Mouse (Mus musculus): ENCODE results near the gene Dirc2. TPM values are rescaled to one million over a fixed set of nuclear protein-coding genes. Genes with fewer than 3 reads are reported as not detected.

Gene Dirc2
- polyA plus RNA-seq, 1 experiment from 2014 or later: 16.0 TPM

- no peak for DNase-seq
- Histone ChIP-seq H3K27me3 (ENCODE audit: insufficient read depth, low read length) (no peaks in the 10 kb centered on the region), H3K4me3 (ENCODE audit: low read depth, low read length) (no peak overlapping the region), H3K4me2 (no peak overlapping the region), H3K9ac (no peak overlapping the region), H3K9me3 (ENCODE audit: low read depth, low read length) (0 out of 2 replicates have a peak, but pooled peaks cover 5% of the 10 kb centered on the region), H3K4me1 (ENCODE audit: insufficient read depth) (no peaks in the 10 kb centered on the region), H3K27ac (ENCODE audit: low read depth) (no peak overlapping the region), H3K36me3 (ENCODE audit: insufficient read depth) (no peaks in the 10 kb centered on the region)
- TF ChIP-seq CTCF (IDR thresholded peaks at IDR 0.05; ENCODE audit: low read depth): no peak
- WGBS: 89% methylated on average over 4 of the region's 4 CpGs
- no peak for ATAC-seq (ENCODE audit: insufficient read depth)
Observed at GRCm38 (mm10) chr16:35803723-35804122, 34.6 kb upstream of the Dirc2 start.

DNA sequence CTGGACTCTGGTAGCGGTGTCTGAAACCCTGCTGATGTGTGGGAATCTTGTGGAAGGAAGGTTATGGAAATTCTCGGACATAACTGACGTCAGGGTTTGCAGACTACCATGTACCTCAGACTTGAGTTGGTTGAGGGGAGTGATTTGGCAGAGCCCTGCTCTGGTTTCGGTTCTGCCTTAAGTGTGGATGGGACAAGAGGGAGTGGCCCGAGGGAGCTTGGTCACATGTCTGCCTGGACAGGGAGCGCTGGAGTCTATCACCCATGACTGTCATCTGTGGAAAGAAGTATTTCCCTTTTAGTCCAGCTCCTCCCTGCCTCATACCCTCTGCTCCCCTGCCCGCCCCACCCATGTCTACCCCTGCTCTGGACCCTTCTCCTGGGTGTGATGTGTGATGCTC is 33.0 kb upstream of the Dirc2 start:
- Histone ChIP-seq H3K27ac (ENCODE audit: low read depth) (no peak overlapping the region), H3K9me3 (ENCODE audit: low read depth, low read length) (0 out of 2 replicates have a peak, but pooled peaks cover 5% of the 10 kb centered on the region), H3K27me3 (ENCODE audit: insufficient read depth, low read length) (no peaks in the 10 kb centered on the region), H3K4me1 (ENCODE audit: insufficient read depth) (no peaks in the 10 kb centered on the region), H3K4me2 (no peak overlapping the region), H3K36me3 (ENCODE audit: insufficient read depth) (no peaks in the 10 kb centered on the region), H3K9ac (no peak overlapping the region), H3K4me3 (ENCODE audit: low read depth, low read length) (no peak overlapping the region)
- no peak for TF ChIP-seq CTCF (IDR thresholded peaks at IDR 0.05; ENCODE audit: low read depth)
- WGBS: 88% methylated on average over 7 of the region's 7 CpGs
- ATAC-seq (ENCODE audit: insufficient read depth): no peak
- no peak for DNase-seq

DNA sequence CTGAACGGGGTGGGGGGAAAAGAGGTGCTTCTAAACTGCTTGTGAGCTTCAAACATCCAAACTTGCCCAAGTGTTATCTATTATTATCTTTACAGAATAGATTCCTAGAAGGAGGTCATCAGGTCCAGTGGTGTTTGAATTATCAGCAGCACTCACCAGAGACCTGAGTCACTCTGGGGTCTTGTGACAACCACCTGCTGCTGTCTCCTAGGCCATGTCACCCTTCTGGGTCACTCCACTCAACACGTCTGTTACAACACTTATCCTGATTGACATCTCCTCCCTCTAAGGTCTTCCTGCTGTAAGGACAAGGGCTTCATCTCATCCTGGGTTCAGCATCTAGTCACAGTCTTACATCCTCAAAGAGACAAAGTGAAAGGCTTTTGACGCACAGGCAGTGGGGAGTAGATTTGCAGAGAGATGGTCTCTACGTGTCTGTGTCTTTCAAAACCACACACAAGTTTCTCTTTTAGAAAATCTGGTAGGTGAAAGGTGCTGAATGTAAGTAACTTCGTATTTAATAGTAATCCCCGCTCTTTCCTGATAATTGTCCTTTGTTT is 22.9 kb upstream of the Dirc2 start:
- H3K27me3 ChIP-seq (ENCODE audit: insufficient read depth, low read length): no peaks in the 10 kb centered on the region
- no peak overlapping the region for H3K27ac ChIP-seq (ENCODE audit: low read depth)
- peaks cover 8% of the 10 kb centered on the region; the same call in 1 of the 2 replicates for H3K36me3 ChIP-seq (ENCODE audit: insufficient read depth)
- DNase-seq: no peak
- no peaks in the 10 kb centered on the region for H3K4me1 ChIP-seq (ENCODE audit: insufficient read depth)
- no peaks in the 10 kb centered on the region for H3K9me3 ChIP-seq (ENCODE audit: low read depth, low read length)
- 75% methylated on average over 6 of the region's 6 CpGs for WGBS
- H3K4me3 ChIP-seq (ENCODE audit: low read depth, low read length): no peak overlapping the region
- no peak overlapping the region for H3K4me2 ChIP-seq
- no peak for ATAC-seq (ENCODE audit: insufficient read depth)
- no peak overlapping the region for H3K9ac ChIP-seq
- TF ChIP-seq CTCF (IDR thresholded peaks at IDR 0.05; ENCODE audit: low read depth): no peak

DNA sequence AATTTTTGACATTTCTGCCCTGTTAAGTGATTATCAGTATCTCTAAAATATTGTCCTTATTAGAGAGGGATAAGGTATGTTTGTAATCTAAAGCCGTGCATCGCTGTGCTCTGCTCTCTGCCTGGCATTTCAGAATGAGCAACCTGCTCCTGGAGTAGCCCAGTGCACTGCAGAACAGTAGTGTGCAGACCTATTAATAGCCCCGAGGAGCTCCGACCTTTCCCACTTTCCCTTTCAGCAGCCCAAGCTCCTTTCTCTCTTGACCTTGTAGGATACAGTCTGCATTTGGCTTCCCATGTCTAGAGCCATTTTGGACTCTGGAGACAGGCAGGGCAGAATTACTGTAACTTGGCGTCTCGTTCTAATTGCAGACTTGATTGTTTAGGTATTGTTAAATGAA is 19.2 kb upstream of the Dirc2 start:
- Histone ChIP-seq H3K9me3 (ENCODE audit: low read depth, low read length) (no peaks in the 10 kb centered on the region), H3K9ac (no peak overlapping the region), H3K4me2 (no peak overlapping the region), H3K27me3 (ENCODE audit: insufficient read depth, low read length) (no peaks in the 10 kb centered on the region), H3K27ac (ENCODE audit: low read depth) (no peak overlapping the region), H3K4me1 (ENCODE audit: insufficient read depth) (no peaks in the 10 kb centered on the region), H3K36me3 (ENCODE audit: insufficient read depth) (peaks cover 10% of the 10 kb centered on the region; the same call in 1 of the 2 replicates), H3K4me3 (ENCODE audit: low read depth, low read length) (no peak overlapping the region)
- no peak for ATAC-seq (ENCODE audit: insufficient read depth)
- no peak for DNase-seq
- 83% methylated on average over 6 of the region's 6 CpGs for WGBS
- no peak for TF ChIP-seq CTCF (IDR thresholded peaks at IDR 0.05; ENCODE audit: low read depth)

DNA sequence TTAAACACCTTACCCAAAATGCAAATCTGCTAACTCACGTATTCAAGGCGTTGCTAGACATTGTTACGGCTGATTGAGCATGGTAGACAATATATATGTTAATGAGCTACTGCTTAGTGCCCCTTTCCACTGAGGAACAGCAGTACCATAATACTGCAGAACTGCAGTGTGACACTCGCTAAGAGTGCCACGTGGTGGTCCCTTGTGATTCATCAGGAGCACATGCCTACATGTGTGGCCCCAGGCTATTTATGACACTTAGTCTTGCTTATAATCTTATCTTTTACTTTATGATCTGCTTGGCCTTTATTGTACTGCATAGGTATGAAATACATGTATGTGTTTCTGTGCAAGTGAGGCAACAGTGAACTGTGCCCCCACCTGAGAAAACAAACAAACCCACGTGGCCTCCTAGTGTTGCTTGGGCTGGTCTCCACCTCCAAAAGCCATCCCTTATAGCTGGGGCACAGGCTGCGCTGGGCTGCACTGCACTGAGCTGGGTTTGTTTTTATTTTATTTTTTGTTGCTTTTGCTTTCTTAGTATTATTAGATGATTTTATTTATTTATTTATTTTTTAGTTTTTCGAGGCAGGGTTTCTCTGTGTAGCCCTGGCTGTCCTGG is 18.5 kb upstream of the Dirc2 start:
- Histone ChIP-seq H3K9me3 (ENCODE audit: low read depth, low read length) (no peaks in the 10 kb centered on the region), H3K9ac (no peak overlapping the region), H3K4me2 (no peak overlapping the region), H3K4me1 (ENCODE audit: insufficient read depth) (no peaks in the 10 kb centered on the region), H3K36me3 (ENCODE audit: insufficient read depth) (peaks cover 10% of the 10 kb centered on the region; the same call in 1 of the 2 replicates), H3K27me3 (ENCODE audit: insufficient read depth, low read length) (no peaks in the 10 kb centered on the region), H3K27ac (ENCODE audit: low read depth) (no peak overlapping the region), H3K4me3 (ENCODE audit: low read depth, low read length) (no peak overlapping the region)
- DNase-seq (no peak), ATAC-seq (ENCODE audit: insufficient read depth) (no peak)
- WGBS: 81% methylated on average over 8 of the region's 8 CpGs
- no peak for TF ChIP-seq CTCF (IDR thresholded peaks at IDR 0.05; ENCODE audit: low read depth)

DNA sequence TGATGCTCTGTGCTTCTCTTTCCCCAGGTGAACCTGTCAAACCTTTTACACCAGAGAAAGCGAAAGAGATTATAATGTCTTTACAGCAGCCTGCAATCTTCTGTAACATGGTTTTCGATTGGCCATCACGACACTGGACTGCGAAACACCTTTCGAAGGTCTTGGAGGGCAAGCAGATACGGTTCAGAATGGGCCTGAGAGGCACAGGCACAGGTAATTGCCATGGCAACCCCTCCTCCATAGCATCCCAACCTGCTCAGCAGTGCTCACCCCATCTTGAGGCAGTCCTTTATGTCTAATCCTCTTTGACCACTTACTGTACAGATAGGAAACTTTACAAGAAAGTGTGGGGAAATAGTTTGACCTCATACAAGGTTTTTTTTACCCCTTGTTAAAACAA is 18.0 kb upstream of the Dirc2 start:
- WGBS: 79% methylated on average over 6 of the region's 6 CpGs
- H3K9ac ChIP-seq: no peak overlapping the region
- no peak for ATAC-seq (ENCODE audit: insufficient read depth)
- TF ChIP-seq CTCF (IDR thresholded peaks at IDR 0.05; ENCODE audit: low read depth): no peak
- no peak overlapping the region for H3K4me2 ChIP-seq
- no peaks in the 10 kb centered on the region for H3K9me3 ChIP-seq (ENCODE audit: low read depth, low read length)
- no peaks in the 10 kb centered on the region for H3K4me1 ChIP-seq (ENCODE audit: insufficient read depth)
- no peak overlapping the region for H3K27ac ChIP-seq (ENCODE audit: low read depth)
- no peaks in the 10 kb centered on the region for H3K27me3 ChIP-seq (ENCODE audit: insufficient read depth, low read length)
- peaks cover 10% of the 10 kb centered on the region; the same call in 1 of the 2 replicates for H3K36me3 ChIP-seq (ENCODE audit: insufficient read depth)
- no peak overlapping the region for H3K4me3 ChIP-seq (ENCODE audit: low read depth, low read length)
- no peak for DNase-seq

DNA sequence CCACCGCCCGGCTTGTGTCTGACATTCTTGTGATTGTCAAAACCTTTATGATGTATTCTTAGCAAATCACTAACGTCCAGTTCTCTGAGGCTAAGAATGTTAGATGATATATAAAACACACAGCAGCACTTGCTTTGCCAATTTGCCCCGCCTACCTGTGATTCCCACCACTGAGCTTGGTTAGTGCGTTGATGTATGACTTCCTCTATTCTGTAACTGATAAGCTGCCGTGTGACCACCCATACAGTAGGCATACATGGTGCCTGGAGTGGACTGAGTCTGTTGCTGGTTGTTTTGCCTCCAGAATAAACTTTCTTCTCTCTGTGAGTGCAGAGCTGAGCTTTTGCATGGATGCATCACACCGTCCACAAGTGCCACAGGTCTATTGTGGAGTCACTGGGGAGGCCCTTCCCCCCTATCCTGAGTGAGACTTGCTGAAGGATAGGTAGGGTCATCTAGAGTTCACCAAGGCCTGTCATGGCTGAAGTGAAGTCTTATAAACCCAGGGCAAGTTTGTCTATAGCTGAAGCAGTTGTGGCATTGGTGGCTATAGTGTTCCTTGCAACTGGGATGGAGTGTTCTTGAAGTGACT is 15.1 kb upstream of the Dirc2 start:
- no peak for TF ChIP-seq CTCF (IDR thresholded peaks at IDR 0.05; ENCODE audit: low read depth)
- no peak for ATAC-seq (ENCODE audit: insufficient read depth)

More for the DNA sequence above, 15.1 kb upstream of the Dirc2 start:
- Histone ChIP-seq H3K4me1 (ENCODE audit: insufficient read depth) (no peaks in the 10 kb centered on the region), H3K27me3 (ENCODE audit: insufficient read depth, low read length) (no peaks in the 10 kb centered on the region), H3K4me2 (no peak overlapping the region), H3K36me3 (ENCODE audit: insufficient read depth) (peaks cover 10% of the 10 kb centered on the region; the same call in 1 of the 2 replicates), H3K4me3 (ENCODE audit: low read depth, low read length) (no peak overlapping the region), H3K27ac (ENCODE audit: low read depth) (no peak overlapping the region), H3K9me3 (ENCODE audit: low read depth, low read length) (no peaks in the 10 kb centered on the region), H3K9ac (no peak overlapping the region)
- WGBS: 48% methylated on average over 7 of the region's 7 CpGs
- no peak for DNase-seq

All from lung, embryonic 14.5 days (tissue).